Mouse (Mus musculus): ENCODE data around the gene Zdbf2. TPM values are rescaled to one million over a fixed set of nuclear protein-coding genes. Genes with fewer than 3 reads are reported as not detected.

Zdbf2 gene
- polyA plus RNA-seq (2016; fragmentation: Nextera tagmentation; extraction: Ambion mirVana), result 14.7 and 19.7 TPM in 2 replicates

- Histone ChIP-seq H3K4me1 (peaks cover 7% of the 10 kb centered on the region; the same call in 1 of the 2 replicates), H3K9me3 (no peaks in the 10 kb centered on the region), H3K36me3 (no peaks in the 10 kb centered on the region), H3K4me3 (peak within 1 kb of the TSS; percentile 61), H3K27ac (no peak within 1 kb of the TSS), H3K27me3 (replicated peaks) (peaks cover 55% of the 10 kb centered on the region), H3K9ac (peak within 1 kb of the TSS; percentile 77), H3K4me2 (replicated peaks) (peak within 1 kb of the TSS; percentile 62)
- WGBS, result under 1% methylated on average over 48 of the region's 49 CpGs
- ATAC-seq (ENCODE audit: low FRiP score, low read depth), result peak; percentile 84
Observed at GRCm38 (mm10) chr1:63272741-63273338, at the start of gene Zdbf2. Zdbf2 (plus strand) TSS chr1:63273265.

GRCm38 (mm10) chr1:63225009-63225408, 48.1 kb upstream of the Zdbf2 start:
- no peaks in the 10 kb centered on the region for H3K36me3 ChIP-seq
- 90% methylated on average over 4 of the region's 4 CpGs for WGBS
- no peaks in the 10 kb centered on the region for H3K4me1 ChIP-seq
- no peak overlapping the region for H3K27ac ChIP-seq
- no peak overlapping the region for H3K4me2 ChIP-seq (replicated peaks)
- no peak overlapping the region for H3K4me3 ChIP-seq
- no peaks in the 10 kb centered on the region for H3K27me3 ChIP-seq (replicated peaks)
- H3K9ac ChIP-seq, result no peak overlapping the region
- no peak for ATAC-seq (ENCODE audit: low FRiP score, low read depth)
- no peaks in the 10 kb centered on the region for H3K9me3 ChIP-seq

GRCm38 (mm10) chr1:63225890-63226289, 47.2 kb upstream of the Zdbf2 start:
- no peak overlapping the region for H3K9ac ChIP-seq
- no peak for ATAC-seq (ENCODE audit: low FRiP score, low read depth)
- H3K4me1 ChIP-seq, result no peaks in the 10 kb centered on the region
- no peak overlapping the region for H3K4me3 ChIP-seq
- no peaks in the 10 kb centered on the region for H3K36me3 ChIP-seq
- H3K4me2 ChIP-seq (replicated peaks), result no peak overlapping the region
- no peaks in the 10 kb centered on the region for H3K9me3 ChIP-seq
- no peak overlapping the region for H3K27ac ChIP-seq
- 12% methylated on average over 7 of the region's 7 CpGs for WGBS
- no peaks in the 10 kb centered on the region for H3K27me3 ChIP-seq (replicated peaks)

GRCm38 (mm10) chr1:63227241-63227640, 45.8 kb upstream of the Zdbf2 start:
- no peak for ATAC-seq (ENCODE audit: low FRiP score, low read depth)
- WGBS, result 73% methylated on average over 5 of the region's 5 CpGs
- no peaks in the 10 kb centered on the region for H3K4me1 ChIP-seq

GRCm38 (mm10) chr1:63237371-63237770, 35.7 kb upstream of the Zdbf2 start:
- no peak for ATAC-seq (ENCODE audit: low FRiP score, low read depth)
- Histone ChIP-seq H3K27me3 (replicated peaks) (no peaks in the 10 kb centered on the region), H3K27ac (no peak overlapping the region), H3K9ac (no peak overlapping the region), H3K4me1 (no peaks in the 10 kb centered on the region), H3K9me3 (no peaks in the 10 kb centered on the region), H3K36me3 (no peaks in the 10 kb centered on the region), H3K4me3 (no peak overlapping the region), H3K4me2 (replicated peaks) (no peak overlapping the region)
- 26% methylated on average over 5 of the region's 5 CpGs for WGBS

More at GRCm38 (mm10) chr1:63227241-63227640, 45.8 kb upstream of the Zdbf2 start:
- Histone ChIP-seq H3K36me3 (no peaks in the 10 kb centered on the region), H3K9ac (no peak overlapping the region), H3K27ac (no peak overlapping the region), H3K27me3 (replicated peaks) (no peaks in the 10 kb centered on the region), H3K4me3 (no peak overlapping the region), H3K9me3 (no peaks in the 10 kb centered on the region), H3K4me2 (replicated peaks) (no peak overlapping the region)

- H3K27me3 ChIP-seq (replicated peaks), result no peaks in the 10 kb centered on the region
- H3K9ac ChIP-seq, result no peak overlapping the region
- H3K36me3 ChIP-seq, result no peaks in the 10 kb centered on the region
- H3K27ac ChIP-seq, result no peak overlapping the region
- no peak for ATAC-seq (ENCODE audit: low FRiP score, low read depth)
- no peak overlapping the region for H3K4me2 ChIP-seq (replicated peaks)
- no peaks in the 10 kb centered on the region for H3K4me1 ChIP-seq
- WGBS, result 67% methylated on average over 4 of the region's 4 CpGs
- no peaks in the 10 kb centered on the region for H3K9me3 ChIP-seq
- no peak overlapping the region for H3K4me3 ChIP-seq
Observed at GRCm38 (mm10) chr1:63239305-63239704, 33.8 kb upstream of the Zdbf2 start.

- ATAC-seq (ENCODE audit: low FRiP score, low read depth), result no peak
- WGBS, result 85% methylated on average over 8 of the region's 8 CpGs
- H3K27ac ChIP-seq, result no peak overlapping the region
Observed at GRCm38 (mm10) chr1:63239751-63240150, 33.3 kb upstream of the Zdbf2 start.

GRCm38 (mm10) chr1:63243854-63244253, 29.2 kb upstream of the Zdbf2 start:
- no peak for ATAC-seq (ENCODE audit: low FRiP score, low read depth)
- no peak overlapping the region for H3K27ac ChIP-seq
- H3K4me3 ChIP-seq, result no peak overlapping the region
- WGBS, result 66% methylated on average over 4 of the region's 4 CpGs
- no peak overlapping the region for H3K4me2 ChIP-seq (replicated peaks)
- no peaks in the 10 kb centered on the region for H3K9me3 ChIP-seq
- peaks cover 12% of the 10 kb centered on the region for H3K27me3 ChIP-seq (replicated peaks)
- no peaks in the 10 kb centered on the region for H3K36me3 ChIP-seq
- H3K4me1 ChIP-seq, result 0 out of 2 replicates have a peak, but pooled peaks cover 8% of the 10 kb centered on the region
- H3K9ac ChIP-seq, result no peak overlapping the region

More at GRCm38 (mm10) chr1:63239751-63240150, 33.3 kb upstream of the Zdbf2 start:
- H3K36me3 ChIP-seq, result no peaks in the 10 kb centered on the region
- H3K27me3 ChIP-seq (replicated peaks), result no peaks in the 10 kb centered on the region
- H3K4me2 ChIP-seq (replicated peaks), result no peak overlapping the region
- no peak overlapping the region for H3K4me3 ChIP-seq
- H3K9me3 ChIP-seq, result no peaks in the 10 kb centered on the region
- H3K9ac ChIP-seq, result no peak overlapping the region
- H3K4me1 ChIP-seq, result no peaks in the 10 kb centered on the region

- Histone ChIP-seq H3K9me3 (no peaks in the 10 kb centered on the region), H3K27me3 (replicated peaks) (peaks cover 33% of the 10 kb centered on the region), H3K27ac (no peak overlapping the region), H3K4me3 (peak overlapping the region; percentile 13; the same call in 1 of the 2 replicates), H3K9ac (no peak overlapping the region), H3K4me1 (0 out of 2 replicates have a peak, but pooled peaks cover 8% of the 10 kb centered on the region), H3K4me2 (replicated peaks) (peak overlapping the region; percentile 65), H3K36me3 (no peaks in the 10 kb centered on the region)
- ATAC-seq (ENCODE audit: low FRiP score, low read depth), result peak; percentile 77
- WGBS, result 2% methylated on average over 16 of the region's 16 CpGs
Observed at GRCm38 (mm10) chr1:63246862-63247521, 26.1 kb upstream of the Zdbf2 start.

- Histone ChIP-seq H3K9me3 (no peaks in the 10 kb centered on the region), H3K4me3 (peak overlapping the region; percentile 31), H3K9ac (peak overlapping the region; percentile 45; the same call in 1 of the 2 replicates), H3K4me2 (replicated peaks) (peak overlapping the region; percentile 65), H3K27me3 (replicated peaks) (peaks cover 40% of the 10 kb centered on the region), H3K36me3 (no peaks in the 10 kb centered on the region), H3K4me1 (0 out of 2 replicates have a peak, but pooled peaks cover 8% of the 10 kb centered on the region), H3K27ac (no peak overlapping the region)
- ATAC-seq (ENCODE audit: low FRiP score, low read depth), result 0 out of 2 replicates have a peak, but pooled peaks have one; percentile 46
- under 1% methylated on average over 18 of the region's 18 CpGs for WGBS
Observed at GRCm38 (mm10) chr1:63247831-63248359, 25.2 kb upstream of the Zdbf2 start.

GRCm38 (mm10) chr1:63248360-63248851, 24.7 kb upstream of the Zdbf2 start:
- 0 out of 2 replicates have a peak, but pooled peaks cover 8% of the 10 kb centered on the region for H3K4me1 ChIP-seq
- H3K9me3 ChIP-seq, result no peaks in the 10 kb centered on the region
- H3K27me3 ChIP-seq (replicated peaks), result peaks cover 40% of the 10 kb centered on the region
- H3K4me3 ChIP-seq, result peak overlapping the region; percentile 31
- ATAC-seq (ENCODE audit: low FRiP score, low read depth), result no peak
- H3K9ac ChIP-seq, result peak overlapping the region; percentile 45; the same call in 1 of the 2 replicates
- H3K27ac ChIP-seq, result no peak overlapping the region
- WGBS, result 3% methylated on average over 44 of the region's 44 CpGs
- H3K4me2 ChIP-seq (replicated peaks), result peak overlapping the region; percentile 65
- no peaks in the 10 kb centered on the region for H3K36me3 ChIP-seq

GRCm38 (mm10) chr1:63249261-63249660, 23.8 kb upstream of the Zdbf2 start:
- no peak overlapping the region for H3K4me2 ChIP-seq (replicated peaks)
- no peak overlapping the region for H3K9ac ChIP-seq
- no peak for ATAC-seq (ENCODE audit: low FRiP score, low read depth)
- 59% methylated on average over 4 of the region's 4 CpGs for WGBS
- no peak overlapping the region for H3K27ac ChIP-seq
- H3K4me3 ChIP-seq, result no peak overlapping the region
- H3K36me3 ChIP-seq, result no peaks in the 10 kb centered on the region
- H3K4me1 ChIP-seq, result 0 out of 2 replicates have a peak, but pooled peaks cover 8% of the 10 kb centered on the region
- H3K27me3 ChIP-seq (replicated peaks), result peaks cover 40% of the 10 kb centered on the region
- no peaks in the 10 kb centered on the region for H3K9me3 ChIP-seq
